ENCODE assay signal across 12 mouse cellular contexts in the genomic region with DNA sequence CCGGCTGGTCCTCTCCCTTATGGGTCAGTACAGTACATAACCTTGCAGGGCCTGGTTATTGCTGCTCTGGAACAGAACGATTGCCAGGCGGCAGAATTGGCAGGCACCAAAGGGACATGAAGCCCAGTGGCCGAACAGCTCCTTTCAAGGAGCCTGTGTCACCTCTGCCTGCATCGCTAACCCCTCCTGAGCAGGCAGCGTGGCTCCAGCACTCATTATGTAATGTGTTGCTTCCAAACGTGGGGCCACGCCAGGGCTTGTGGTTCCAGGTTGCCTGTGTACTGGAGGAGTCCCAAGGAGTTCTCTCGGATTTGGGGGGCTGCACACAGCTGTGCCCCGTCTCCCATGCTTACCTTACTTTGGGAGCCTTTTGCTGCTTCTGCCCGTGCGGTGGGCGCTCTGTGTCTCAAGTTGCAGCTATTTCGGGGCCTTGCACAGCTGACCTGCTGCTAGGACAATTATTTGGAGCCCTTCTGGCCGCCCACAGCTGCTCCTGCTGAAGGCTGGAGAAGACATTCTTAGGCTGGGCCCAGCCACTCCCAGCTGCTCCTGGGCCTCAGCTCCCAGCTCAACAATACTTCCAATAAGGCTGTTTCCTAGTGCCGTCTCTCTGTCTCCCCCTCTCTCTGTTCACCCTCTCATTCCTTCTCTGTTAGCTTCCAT.
DNase-seq lines count a peak whose midpoint lies in the region; ATAC-seq and TF ChIP-seq lines count a peak whose summit lies in the region.
"Had no signal": no experiment of that assay in that cellular context is flagged by ENCODE, and none has a peak within 500 bp of the region (broad histone marks: within the 10 kb centered on the region; RNA-seq: fewer than 3 reads in every experiment).

No protein-coding gene starts in this region.

- no peak overlapping the region for H3K9ac ChIP-seq in forebrain, embryonic 12.5 days
- H3K9ac ChIP-seq in stomach, embryonic 14.5 days (replicated peaks; ENCODE audit: low read depth, low read length): no peak overlapping the region
- no peak overlapping the region for H3K9ac ChIP-seq in stomach, postnatal 0 days (ENCODE audit: low read length)
- H3K9ac ChIP-seq in kidney, postnatal 0 days (ENCODE audit: low read depth, low read length): no peak overlapping the region
- H3K9ac ChIP-seq: liver, embryonic 13.5 days; neural tube, embryonic 15.5 days had no signal

- H3K27me3 ChIP-seq in forebrain, embryonic 10.5 days (ENCODE audit: poor library complexity, severe bottlenecking): peaks cover 57% of the 10 kb centered on the region
- H3K27me3 ChIP-seq in forebrain, embryonic 12.5 days: peaks cover 29% of the 10 kb centered on the region
- H3K27me3 ChIP-seq in stomach, embryonic 14.5 days (ENCODE audit: control insufficient read depth, insufficient read depth, low read length): peaks cover 17% of the 10 kb centered on the region; the same call in 1 of the 2 replicates
- peaks cover 6% of the 10 kb centered on the region; the same call in 1 of the 2 replicates for H3K27me3 ChIP-seq in stomach, postnatal 0 days (ENCODE audit: control insufficient read depth, insufficient read depth, low read length)
- peaks cover 20% of the 10 kb centered on the region for H3K27me3 ChIP-seq in kidney, postnatal 0 days (ENCODE audit: insufficient read depth, low read length)

- no peak overlapping the region for H3K4me2 ChIP-seq in forebrain, embryonic 12.5 days
- no peak overlapping the region for H3K4me2 ChIP-seq in stomach, embryonic 14.5 days (replicated peaks; ENCODE audit: low read depth, low read length)
- H3K4me2 ChIP-seq in stomach, postnatal 0 days (replicated peaks; ENCODE audit: low read depth): no peak overlapping the region
- H3K4me2 ChIP-seq in kidney, postnatal 0 days (ENCODE audit: low read length): no peak overlapping the region
- H3K4me2 ChIP-seq: liver, embryonic 13.5 days; neural tube, embryonic 15.5 days had no signal

- H3K36me3 ChIP-seq in forebrain, embryonic 10.5 days (replicated peaks): no peaks in the 10 kb centered on the region
- H3K36me3 ChIP-seq in forebrain, embryonic 12.5 days (replicated peaks): no peaks in the 10 kb centered on the region
- no peaks in the 10 kb centered on the region for H3K36me3 ChIP-seq in stomach, embryonic 14.5 days (ENCODE audit: control insufficient read depth, insufficient read depth, low read length)
- H3K36me3 ChIP-seq in stomach, postnatal 0 days (ENCODE audit: control insufficient read depth, insufficient read depth, low read length): no peaks in the 10 kb centered on the region
- H3K36me3 ChIP-seq in kidney, postnatal 0 days (ENCODE audit: insufficient read depth, low read length): no peaks in the 10 kb centered on the region
- H3K36me3 ChIP-seq: liver, embryonic 13.5 days; neural tube, embryonic 15.5 days had no signal

- DNase-seq in forebrain, embryonic 10.5 days (ENCODE audit: extremely low spot score, low spot score): no peak
- DNase-seq in stomach, postnatal 0 days (ENCODE audit: low spot score): no peak
- peak; percentile 41 for DNase-seq in kidney, postnatal 0 days (ENCODE audit: low spot score)
- no peak for DNase-seq in spleen, adult 12 weeks (ENCODE audit: low spot score)
- no peak for DNase-seq in right cerebral cortex, adult 18-20 months
- no peak for DNase-seq in spleen, postnatal 4 days (ENCODE audit: low spot score in 2 of 2)
- DNase-seq: embryo, embryonic 11 days; liver, embryonic 13.5 days had no signal

- H3K27ac ChIP-seq in forebrain, embryonic 10.5 days: 0 out of 2 replicates have a peak overlapping the region, but pooled peaks have one; percentile 35
- H3K27ac ChIP-seq in forebrain, embryonic 12.5 days: no peak overlapping the region
- H3K27ac ChIP-seq in stomach, embryonic 14.5 days (ENCODE audit: low read length): peak overlapping the region; percentile 27; the same call in 1 of the 2 replicates
- no peak overlapping the region for H3K27ac ChIP-seq in stomach, postnatal 0 days (replicated peaks)
- H3K27ac ChIP-seq in kidney, postnatal 0 days: no peak overlapping the region
- H3K27ac ChIP-seq: liver, embryonic 13.5 days; neural tube, embryonic 15.5 days had no signal

- TF ChIP-seq CTCF in stomach, postnatal 0 days (IDR thresholded peaks at IDR 0.05; ENCODE audit: low read depth): no peak
- no peak for TF ChIP-seq CTCF in kidney, postnatal 0 days (IDR thresholded peaks at IDR 0.05; ENCODE audit: low read depth)

- H3K4me3 ChIP-seq in forebrain, embryonic 10.5 days: no peak overlapping the region
- no peak overlapping the region for H3K4me3 ChIP-seq in forebrain, embryonic 12.5 days (replicated peaks)
- H3K4me3 ChIP-seq in stomach, embryonic 14.5 days (ENCODE audit: low read depth, low read length): no peak overlapping the region
- H3K4me3 ChIP-seq in stomach, postnatal 0 days (ENCODE audit: low read depth, low read length): no peak overlapping the region
- no peak overlapping the region for H3K4me3 ChIP-seq in kidney, postnatal 0 days (replicated peaks; ENCODE audit: low read depth, low read length)
- H3K4me3 ChIP-seq: liver, embryonic 13.5 days; neural tube, embryonic 15.5 days had no signal

- peaks cover 5% of the 10 kb centered on the region; the same call in 1 of the 2 replicates for H3K9me3 ChIP-seq in forebrain, embryonic 10.5 days
- H3K9me3 ChIP-seq in forebrain, embryonic 12.5 days: no peaks in the 10 kb centered on the region
- H3K9me3 ChIP-seq in stomach, embryonic 14.5 days (ENCODE audit: control insufficient read depth, low read depth, low read length): 0 out of 2 replicates have a peak, but pooled peaks cover 4% of the 10 kb centered on the region
- H3K9me3 ChIP-seq in stomach, postnatal 0 days (ENCODE audit: control insufficient read depth, low read length): no peaks in the 10 kb centered on the region
- no peaks in the 10 kb centered on the region for H3K9me3 ChIP-seq in kidney, postnatal 0 days (replicated peaks; ENCODE audit: low read length)
- H3K9me3 ChIP-seq: liver, embryonic 13.5 days; neural tube, embryonic 15.5 days had no signal

- no peak for TF ChIP-seq EP300 in stomach, postnatal 0 days (optimal IDR thresholded peaks at IDR 0.05)

- WGBS in forebrain, embryonic 10.5 days: 81% methylated on average over 16 of the region's 16 CpGs
- 76% methylated on average over 16 of the region's 16 CpGs for whole genome bisulfite sequencing in forebrain, embryonic 12.5 days
- 61% methylated on average over 16 of the region's 16 CpGs for WGBS in stomach, embryonic 14.5 days
- 51% methylated on average over 16 of the region's 16 CpGs for WGBS in stomach, postnatal 0 days
- 45% methylated on average over 16 of the region's 16 CpGs for WGBS in kidney, postnatal 0 days

- peaks cover 38% of the 10 kb centered on the region for H3K4me1 ChIP-seq in forebrain, embryonic 10.5 days
- peaks cover 13% of the 10 kb centered on the region for H3K4me1 ChIP-seq in forebrain, embryonic 12.5 days
- peaks cover 15% of the 10 kb centered on the region for H3K4me1 ChIP-seq in stomach, embryonic 14.5 days (ENCODE audit: control insufficient read depth, insufficient read depth, low read length)
- H3K4me1 ChIP-seq in stomach, postnatal 0 days (replicated peaks; ENCODE audit: control insufficient read depth, insufficient read depth): peaks cover 2% of the 10 kb centered on the region; the same call in 1 of the 2 replicates
- H3K4me1 ChIP-seq in kidney, postnatal 0 days (replicated peaks; ENCODE audit: insufficient read depth, low read length): peaks cover 6% of the 10 kb centered on the region; the same call in 1 of the 2 replicates

- ATAC-seq in forebrain, embryonic 12.5 days (ENCODE audit: low FRiP score): no peak
- no peak for ATAC-seq in stomach, embryonic 14.5 days (ENCODE audit: insufficient number of reproducible peaks, insufficient read depth, low FRiP score, low read depth)
- ATAC-seq in stomach, postnatal 0 days (ENCODE audit: low FRiP score, low TSS enrichment): no peak
- ATAC-seq in kidney, postnatal 0 days (replicated peaks; ENCODE audit: low FRiP score, low read depth): no peak
- ATAC-seq: Patski had no signal

Comparison
In these comparisons a context has a peak if more than half of its experiments do, and no peak if none do; other contexts are left out.
1. H3K27ac ChIP-seq: peak in forebrain, embryonic 10.5 days (single experiment) and stomach, embryonic 14.5 days (single experiment); none in forebrain, embryonic 12.5 days (single experiment), stomach, postnatal 0 days (single experiment) and kidney, postnatal 0 days (single experiment).